Mouse (Mus musculus): ENCODE data around the gene Olfr1447. TPM values are rescaled to one million over a fixed set of nuclear protein-coding genes. Genes with fewer than 3 reads are reported as not detected.

Gene Olfr1447
- not detected in 2 replicates for polyA plus RNA-seq (2016; fragmentation: Nextera tagmentation; extraction: Ambion mirVana)

- 95% methylated on average over 1 of the region's 1 CpGs for WGBS
- no peaks in the 10 kb centered on the region for H3K9me3 ChIP-seq (replicated peaks)
- H3K4me2 ChIP-seq (replicated peaks), result no peak within 1 kb of the TSS
- no peaks in the 10 kb centered on the region for H3K36me3 ChIP-seq
- H3K9ac ChIP-seq, result no peak within 1 kb of the TSS
- no peaks in the 10 kb centered on the region for H3K4me1 ChIP-seq
- no peak within 1 kb of the TSS for H3K27ac ChIP-seq
- H3K4me3 ChIP-seq, result no peak within 1 kb of the TSS
- H3K27me3 ChIP-seq, result no peaks in the 10 kb centered on the region
- ATAC-seq (ENCODE audit: low FRiP score), result no peak
Measured at GRCm38 (mm10) chr19:12903643-12904042, at the start of gene Olfr1447. Gene Olfr1447, minus strand, starts transcription at chr19:12903743.

GRCm38 (mm10) chr19:12949958-12950357 lies 46.4 kb upstream of the Olfr1447 start, which contains the start of gene Olfr1450:
Gene Olfr1450, plus strand, starts transcription at chr19:12950258.
- no peak within 1 kb of the TSS for H3K9ac ChIP-seq
- H3K4me2 ChIP-seq (replicated peaks), result no peak within 1 kb of the TSS
- no peak within 1 kb of the TSS for H3K27ac ChIP-seq
- peaks cover 13% of the 10 kb centered on the region for H3K9me3 ChIP-seq (replicated peaks)
- H3K27me3 ChIP-seq, result no peaks in the 10 kb centered on the region
- 90% methylated on average over 1 of the region's 1 CpGs for WGBS
- no peaks in the 10 kb centered on the region for H3K4me1 ChIP-seq
- H3K4me3 ChIP-seq, result no peak within 1 kb of the TSS
- no peaks in the 10 kb centered on the region for H3K36me3 ChIP-seq
- ATAC-seq (ENCODE audit: low FRiP score), result no peak

GRCm38 (mm10) chr19:12930540-12930939 lies 27.0 kb upstream of the Olfr1447 start, which contains the start of gene Olfr1449:
Gene Olfr1449, plus strand, starts transcription at chr19:12930840.
- H3K4me1 ChIP-seq, result no peaks in the 10 kb centered on the region
- no peak for ATAC-seq (ENCODE audit: low FRiP score)
- H3K27ac ChIP-seq, result no peak within 1 kb of the TSS
- H3K9me3 ChIP-seq (replicated peaks), result peaks cover 9% of the 10 kb centered on the region
- no peaks in the 10 kb centered on the region for H3K27me3 ChIP-seq
- H3K4me3 ChIP-seq, result no peak within 1 kb of the TSS
- H3K36me3 ChIP-seq, result no peaks in the 10 kb centered on the region
- H3K9ac ChIP-seq, result no peak within 1 kb of the TSS
- H3K4me2 ChIP-seq (replicated peaks), result no peak within 1 kb of the TSS

GRCm38 (mm10) chr19:12924319-12924718 lies 20.8 kb upstream of the Olfr1447 start, which contains the start of gene Olfr1448:
Gene Olfr1448, minus strand, starts transcription at chr19:12924419.
- Histone ChIP-seq H3K4me3 (no peak within 1 kb of the TSS), H3K4me1 (no peaks in the 10 kb centered on the region), H3K4me2 (replicated peaks) (no peak within 1 kb of the TSS), H3K9me3 (replicated peaks) (no peaks in the 10 kb centered on the region; the same call in 1 of the 2 replicates), H3K9ac (no peak within 1 kb of the TSS), H3K27me3 (no peaks in the 10 kb centered on the region), H3K27ac (no peak within 1 kb of the TSS), H3K36me3 (no peaks in the 10 kb centered on the region)
- ATAC-seq (ENCODE audit: low FRiP score), result no peak
- WGBS, result 76% methylated on average over 1 of the region's 1 CpGs

GRCm38 (mm10) chr19:12893424-12893823 lies 10.1 kb downstream of the Olfr1447 start, which contains the start of gene Olfr1446:
Gene Olfr1446, minus strand, starts transcription at chr19:12893524.
- 89% methylated on average over 1 of the region's 1 CpGs for WGBS
- Histone ChIP-seq H3K4me3 (no peak within 1 kb of the TSS), H3K27ac (no peak within 1 kb of the TSS), H3K9ac (no peak within 1 kb of the TSS), H3K4me1 (no peaks in the 10 kb centered on the region), H3K4me2 (replicated peaks) (no peak within 1 kb of the TSS), H3K9me3 (replicated peaks) (no peaks in the 10 kb centered on the region), H3K36me3 (no peaks in the 10 kb centered on the region), H3K27me3 (no peaks in the 10 kb centered on the region)
- ATAC-seq (ENCODE audit: low FRiP score), result no peak

GRCm38 (mm10) chr19:12883555-12883954 lies 20.0 kb downstream of the Olfr1447 start, which contains the start of gene Olfr1445:
Gene Olfr1445, plus strand, starts transcription at chr19:12883855.
- no peak for ATAC-seq (ENCODE audit: low FRiP score)
- Histone ChIP-seq H3K9ac (no peak within 1 kb of the TSS), H3K27me3 (no peaks in the 10 kb centered on the region), H3K36me3 (no peaks in the 10 kb centered on the region), H3K4me2 (replicated peaks) (no peak within 1 kb of the TSS), H3K4me3 (no peak within 1 kb of the TSS), H3K4me1 (no peaks in the 10 kb centered on the region), H3K27ac (no peak within 1 kb of the TSS), H3K9me3 (replicated peaks) (no peaks in the 10 kb centered on the region)
- 85% methylated on average over 2 of the region's 2 CpGs for WGBS

GRCm38 (mm10) chr19:12856983-12857382 lies 46.6 kb downstream of the Olfr1447 start, which contains the start of gene Olfr1444:
Gene Olfr1444, plus strand, starts transcription at chr19:12857283.
- Histone ChIP-seq H3K9me3 (replicated peaks) (no peaks in the 10 kb centered on the region), H3K4me2 (replicated peaks) (no peak within 1 kb of the TSS), H3K27me3 (no peaks in the 10 kb centered on the region), H3K4me1 (no peaks in the 10 kb centered on the region), H3K36me3 (no peaks in the 10 kb centered on the region), H3K4me3 (no peak within 1 kb of the TSS), H3K9ac (no peak within 1 kb of the TSS), H3K27ac (no peak within 1 kb of the TSS)
- WGBS, result 66% methylated on average over 1 of the region's 1 CpGs
- ATAC-seq (ENCODE audit: low FRiP score), result no peak

Other genes starting within 250 kb of the Olfr1447 start
- not detected in 2 replicates for gene Olfr1442, start 233.3 kb downstream of the Olfr1447 start, polyA plus RNA-seq (2016; fragmentation: Nextera tagmentation; extraction: Ambion mirVana)
- not detected in 2 replicates for gene Olfr1443, start 225.6 kb downstream of the Olfr1447 start, polyA plus RNA-seq (2016; fragmentation: Nextera tagmentation; extraction: Ambion mirVana)
- not detected in 2 replicates for gene Keg1, start 208.0 kb downstream of the Olfr1447 start, polyA plus RNA-seq (2016; fragmentation: Nextera tagmentation; extraction: Ambion mirVana)
- 1.5 and 1.6 TPM in 2 replicates for gene Cntf, start 138.1 kb downstream of the Olfr1447 start, polyA plus RNA-seq (2016; fragmentation: Nextera tagmentation; extraction: Ambion mirVana)
- gene Zfp91, start 107.6 kb downstream of the Olfr1447 start, polyA plus RNA-seq (2016; fragmentation: Nextera tagmentation; extraction: Ambion mirVana), result 20.8 and 20.9 TPM in 2 replicates
- 0.53 and 0.66 TPM in 2 replicates for gene Lpxn, start 107.5 kb downstream of the Olfr1447 start, polyA plus RNA-seq (2016; fragmentation: Nextera tagmentation; extraction: Ambion mirVana)
- gene Gm5244, start 57.1 kb downstream of the Olfr1447 start, polyA plus RNA-seq (2016; fragmentation: Nextera tagmentation; extraction: Ambion mirVana), result not detected in 2 replicates
- gene Olfr1444, start 46.5 kb downstream of the Olfr1447 start, polyA plus RNA-seq (2016; fragmentation: Nextera tagmentation; extraction: Ambion mirVana), result not detected in 2 replicates
- gene Olfr1445, start 19.9 kb downstream of the Olfr1447 start, polyA plus RNA-seq (2016; fragmentation: Nextera tagmentation; extraction: Ambion mirVana), result not detected in 2 replicates
- not detected in 2 replicates for gene Olfr1446, start 10.2 kb downstream of the Olfr1447 start, polyA plus RNA-seq (2016; fragmentation: Nextera tagmentation; extraction: Ambion mirVana)
- gene Olfr1448, start 20.7 kb upstream of the Olfr1447 start, polyA plus RNA-seq (2016; fragmentation: Nextera tagmentation; extraction: Ambion mirVana), result not detected in 2 replicates
- not detected in 2 replicates for gene Olfr1449, start 27.1 kb upstream of the Olfr1447 start, polyA plus RNA-seq (2016; fragmentation: Nextera tagmentation; extraction: Ambion mirVana)
- gene Olfr1450, start 46.5 kb upstream of the Olfr1447 start, polyA plus RNA-seq (2016; fragmentation: Nextera tagmentation; extraction: Ambion mirVana), result not detected in 2 replicates
- gene Olfr1451, start 91.3 kb upstream of the Olfr1447 start, polyA plus RNA-seq (2016; fragmentation: Nextera tagmentation; extraction: Ambion mirVana), result not detected in 2 replicates
- not detected in 2 replicates for gene Olfr1453, start 124.6 kb upstream of the Olfr1447 start, polyA plus RNA-seq (2016; fragmentation: Nextera tagmentation; extraction: Ambion mirVana)
- not detected in 2 replicates for gene Olfr1454, start 156.9 kb upstream of the Olfr1447 start, polyA plus RNA-seq (2016; fragmentation: Nextera tagmentation; extraction: Ambion mirVana)
- gene Olfr1457, start 194.1 kb upstream of the Olfr1447 start, polyA plus RNA-seq (2016; fragmentation: Nextera tagmentation; extraction: Ambion mirVana), result not detected in 2 replicates
- gene Olfr1458, start 203.0 kb upstream of the Olfr1447 start, polyA plus RNA-seq (2016; fragmentation: Nextera tagmentation; extraction: Ambion mirVana), result not detected in 2 replicates
- gene Olfr1459, start 245.8 kb upstream of the Olfr1447 start, polyA plus RNA-seq (2016; fragmentation: Nextera tagmentation; extraction: Ambion mirVana), result not detected in 2 replicates

Measured in hindbrain, embryonic 12.5 days (tissue).